Mouse (Mus musculus): ENCODE measurements around the gene Gbe1.

DNA sequence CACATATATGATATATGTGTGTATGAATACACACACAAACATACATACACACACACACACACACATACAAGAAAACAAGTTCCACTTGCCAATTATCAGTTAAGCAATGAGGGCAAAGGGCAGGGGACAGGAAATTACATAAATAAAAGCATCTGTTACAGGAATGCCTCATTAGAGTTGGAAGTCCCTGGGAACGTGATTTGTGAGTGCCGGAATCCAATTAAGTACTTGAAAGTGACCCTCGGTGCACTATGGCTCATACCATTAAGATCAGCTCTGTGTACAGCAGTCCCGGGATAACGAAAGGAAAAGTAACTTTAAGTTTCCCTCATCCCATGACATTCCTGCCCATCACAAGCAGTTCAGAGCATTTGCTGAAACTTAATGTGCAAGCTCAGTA lies 249.7 kb downstream of the Gbe1 start:
- TF ChIP-seq CTCF (IDR thresholded peaks at IDR 0.05; ENCODE audit: low read depth, low read length) (no peak), POLR2A (IDR thresholded peaks at IDR 0.05; ENCODE audit: borderline replicate concordance, low read depth, low read length) (no peak)
